Mouse (Mus musculus) spleen, postnatal 4 days (tissue): ENCODE measurements at regions not wholly inside any gene's neighbourhood (a gene's known extent, or its start where the extent isn't known, plus 50 kb on each side); places are given as distances from the start of the nearest gene placed in this dataset.
"Not testable (repeated sequence)": the region's sequence is repeated elsewhere in the genome, so short reads cannot be mapped to it uniquely, and the experiment has no call there.

ENCODE experiments used
- DNase-seq, 2 experiments: peaks; one replicate each; pipeline ENCODE4 v3.0.0; 2022; ENCODE audit warnings: low spot score in 2 of 2

DNA sequence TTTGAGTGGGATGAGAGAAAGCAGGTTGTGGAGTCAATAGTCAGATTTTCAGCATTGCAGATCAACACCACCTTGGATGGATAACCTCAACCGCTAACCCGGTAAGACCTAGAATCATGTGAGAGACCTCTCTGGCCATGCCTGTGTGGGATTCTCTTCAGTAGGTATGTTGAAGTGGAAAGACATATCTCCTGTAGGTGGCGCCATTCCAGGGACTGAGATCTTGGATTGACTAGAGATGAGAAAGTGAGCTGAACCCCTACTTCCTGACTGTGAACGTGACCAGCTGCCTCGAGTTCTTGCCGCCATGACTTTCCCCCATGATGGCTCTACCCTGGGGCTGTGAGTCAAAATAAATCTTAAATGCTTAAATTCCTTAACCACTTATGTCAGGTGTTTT lies 102.7 kb downstream of the Eva1a start:
- DNase-seq = no peak

DNA sequence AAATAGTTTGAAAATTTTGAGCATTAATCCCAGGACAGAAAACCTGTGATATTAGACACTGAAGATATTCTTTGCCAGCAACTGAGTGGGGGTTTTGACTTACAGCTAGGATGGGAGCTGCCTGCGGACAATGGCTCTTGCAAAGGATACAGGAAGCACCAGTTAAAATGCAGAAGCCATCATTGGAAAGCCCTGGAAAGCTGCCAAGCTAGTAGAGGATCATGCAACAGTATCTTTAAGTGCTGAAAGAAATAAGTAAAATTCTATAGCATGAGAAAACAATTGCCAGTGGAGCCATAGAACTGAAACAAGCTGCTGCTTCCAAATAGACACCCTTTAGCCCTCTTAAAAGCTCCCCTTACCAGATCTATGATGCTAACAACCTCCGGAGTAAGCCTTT lies 109.2 kb downstream of the Eva1a start:
- DNase-seq = no peak

DNA sequence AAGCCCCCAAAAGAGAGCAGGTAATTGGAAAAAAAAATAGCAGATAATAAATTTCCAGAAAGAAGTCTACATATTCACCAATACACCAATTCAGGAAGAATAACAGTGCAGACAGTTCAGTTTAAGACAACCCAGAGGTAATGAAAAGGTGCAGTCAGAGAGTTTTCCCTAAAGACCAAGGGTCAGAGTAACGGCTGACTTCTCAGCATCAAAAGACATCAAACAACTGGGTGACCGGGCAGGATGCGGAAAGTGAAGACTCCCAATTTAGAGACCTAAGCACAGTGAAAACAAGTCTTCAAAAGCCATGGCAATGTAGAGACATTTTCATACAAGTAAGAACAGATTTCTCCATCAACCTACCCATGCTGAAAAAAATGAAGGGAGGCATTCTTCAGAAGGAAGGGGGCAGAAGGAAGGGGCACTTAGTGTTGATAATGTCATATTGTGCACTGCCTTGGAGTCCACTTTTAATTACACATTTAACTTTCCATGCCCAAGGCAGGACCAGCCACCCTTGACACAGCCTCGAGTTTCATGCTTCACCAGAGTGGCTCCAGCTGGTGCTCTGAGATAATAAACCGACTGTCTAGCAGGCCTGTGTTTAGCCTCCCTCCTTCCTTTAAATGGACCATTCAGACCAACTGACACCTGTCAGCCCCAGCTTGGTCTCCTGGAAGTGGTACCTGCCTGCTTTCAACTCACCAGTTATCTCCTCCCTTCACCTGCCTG lies 129.7 kb downstream of the Eva1a start:
- DNase-seq = no peak

DNA sequence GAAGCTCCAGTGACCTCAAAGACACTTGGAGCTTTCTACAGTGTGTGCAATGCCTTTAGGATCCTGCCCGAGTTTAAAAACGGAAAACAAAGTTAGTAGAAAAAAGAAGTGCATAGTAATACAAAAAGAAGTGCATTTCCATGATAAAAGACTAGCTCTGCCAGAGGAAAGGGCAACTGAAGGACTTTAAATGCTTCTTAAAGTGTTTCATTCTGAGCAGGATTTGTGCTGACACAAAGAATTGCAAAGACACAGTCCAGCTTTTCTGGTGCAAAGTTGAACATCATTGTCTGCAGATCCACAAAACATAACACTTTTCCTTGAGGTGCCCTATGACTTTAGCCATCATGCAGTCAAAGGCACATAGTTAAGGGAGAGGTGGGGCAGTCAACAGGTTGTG lies 134.1 kb downstream of the Eva1a start:
- DNase-seq = no peak

DNA sequence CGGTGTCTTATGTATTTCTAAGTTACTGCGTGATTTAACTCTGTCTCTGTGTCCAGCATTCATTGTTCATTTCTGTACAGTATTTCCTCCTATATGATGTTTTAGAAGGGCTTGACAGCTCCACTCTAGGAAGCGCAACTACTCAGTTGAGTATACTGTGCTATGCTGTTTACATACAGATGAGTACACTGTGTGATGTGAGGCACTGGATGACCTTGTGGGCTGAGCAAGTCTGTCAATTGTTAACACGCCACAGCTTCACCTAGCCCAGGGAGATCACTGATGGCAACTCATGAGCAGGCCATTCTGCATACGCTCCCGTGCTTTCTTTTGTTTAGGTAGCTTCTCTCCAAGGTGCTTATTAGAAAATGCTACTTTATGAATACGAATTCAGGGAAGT lies 159.3 kb downstream of the Eva1a start:
- no peak for DNase-seq

DNA sequence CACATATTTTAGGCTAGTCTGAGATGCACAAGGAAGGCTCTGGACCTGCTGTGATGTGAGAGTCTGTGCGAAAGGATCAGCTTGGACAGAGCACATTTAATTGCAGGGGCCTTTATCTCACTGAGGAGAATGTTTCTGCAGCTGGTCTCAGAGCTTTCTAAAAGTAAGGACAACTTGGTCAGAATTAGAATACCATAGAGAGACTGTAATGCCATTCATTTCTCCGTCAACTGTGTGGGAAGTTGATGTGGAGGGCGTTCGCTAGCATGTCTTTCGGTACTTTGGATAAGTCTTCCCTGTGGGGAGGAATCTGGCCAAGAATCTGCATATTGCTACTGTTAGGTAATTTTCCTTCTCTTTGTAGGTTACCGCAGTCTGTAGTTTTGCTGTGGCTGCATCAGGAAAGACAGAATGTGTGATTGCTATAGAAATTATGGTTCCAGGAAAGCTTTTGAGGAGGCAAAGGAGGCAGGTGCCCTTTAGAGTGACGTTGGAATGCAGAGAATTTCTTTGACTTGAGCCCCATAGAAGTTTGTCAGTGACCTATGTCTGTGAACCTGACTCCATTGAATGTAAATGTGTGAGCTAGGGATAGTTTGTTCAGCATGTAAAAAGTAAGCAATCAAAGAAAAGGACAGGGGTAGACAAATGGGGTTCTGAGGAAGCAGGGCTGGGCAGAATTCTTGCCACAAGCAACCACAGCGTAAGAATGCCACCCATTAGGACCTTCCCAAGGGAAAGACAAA lies 164.2 kb downstream of the Eva1a start:
- no peak for DNase-seq

DNA sequence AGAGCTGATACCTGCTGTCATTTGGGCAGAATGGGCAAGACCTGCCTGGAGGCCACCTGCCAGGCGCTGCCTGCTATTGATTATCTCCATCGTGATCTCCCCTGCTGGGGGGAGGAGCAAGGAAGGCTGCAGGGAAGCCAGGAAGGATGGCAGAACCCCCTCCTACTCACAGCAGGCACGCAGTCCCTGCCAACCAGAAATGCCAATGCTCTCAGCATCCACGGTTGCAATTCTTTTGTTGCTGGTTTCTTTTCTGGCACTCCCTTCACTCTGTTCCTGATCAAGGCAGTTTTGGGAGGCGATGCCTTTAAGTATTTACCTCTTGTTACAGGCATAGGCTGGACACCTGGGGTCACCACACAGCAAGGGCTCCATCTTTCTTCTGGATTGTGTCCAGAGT lies 164.3 kb upstream of the Tacr1 start:
- no peak for DNase-seq

DNA sequence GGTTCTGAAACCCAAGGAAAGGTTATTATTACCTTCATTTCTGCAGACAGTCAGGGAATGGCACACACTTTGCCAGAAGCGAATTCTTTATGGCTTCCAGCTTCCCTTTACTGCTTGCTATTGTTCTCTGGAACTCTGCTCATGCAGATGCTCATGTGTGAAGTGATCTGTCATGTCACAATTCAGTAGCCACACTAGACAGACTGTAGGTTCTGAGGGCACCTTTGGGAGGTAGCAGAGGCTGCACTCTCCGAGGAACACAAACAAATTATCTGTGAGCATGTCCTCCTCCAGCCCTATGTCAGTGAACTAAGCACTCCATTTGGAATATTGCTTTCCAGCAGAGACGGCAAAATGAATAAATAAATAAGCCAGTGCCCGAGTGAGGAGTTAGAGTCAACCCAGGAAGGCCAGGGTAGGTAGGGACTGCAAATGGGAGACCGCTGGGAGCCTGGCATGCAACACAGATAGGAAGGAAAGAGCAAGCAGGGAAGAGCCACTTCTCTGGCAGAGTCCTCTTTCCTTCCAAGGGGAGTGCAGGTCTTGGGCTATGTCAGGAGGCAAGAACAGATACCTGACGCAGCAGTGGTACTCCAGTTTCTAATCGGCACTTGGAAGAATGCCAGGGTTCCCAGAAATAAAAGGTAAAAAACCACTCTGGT lies 161.4 kb upstream of the Tacr1 start:
- DNase-seq = peak in 1 of 2 experiments; percentile 39

DNA sequence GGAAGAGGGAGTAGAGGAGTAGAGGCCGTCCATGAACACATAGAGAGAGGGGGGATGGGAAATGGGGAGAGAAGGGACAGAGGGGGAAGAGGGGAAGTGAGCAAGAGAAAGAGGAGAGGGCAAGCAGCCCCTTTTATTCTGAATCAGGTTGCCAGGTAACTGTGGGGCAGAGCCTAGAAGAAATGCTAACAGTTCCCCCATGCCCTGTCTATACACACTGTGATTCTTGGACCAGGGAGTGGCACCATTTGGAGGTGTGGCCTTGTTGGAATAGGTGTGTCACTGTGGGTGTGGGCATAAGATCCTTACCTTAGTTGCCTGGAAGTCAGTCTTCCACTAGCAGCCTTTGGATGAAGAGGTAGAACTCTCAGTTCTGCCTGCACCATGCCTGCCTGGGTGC lies 154.5 kb upstream of the Tacr1 start:
- peak in 1 of 2 experiments; percentile 18 for DNase-seq

DNA sequence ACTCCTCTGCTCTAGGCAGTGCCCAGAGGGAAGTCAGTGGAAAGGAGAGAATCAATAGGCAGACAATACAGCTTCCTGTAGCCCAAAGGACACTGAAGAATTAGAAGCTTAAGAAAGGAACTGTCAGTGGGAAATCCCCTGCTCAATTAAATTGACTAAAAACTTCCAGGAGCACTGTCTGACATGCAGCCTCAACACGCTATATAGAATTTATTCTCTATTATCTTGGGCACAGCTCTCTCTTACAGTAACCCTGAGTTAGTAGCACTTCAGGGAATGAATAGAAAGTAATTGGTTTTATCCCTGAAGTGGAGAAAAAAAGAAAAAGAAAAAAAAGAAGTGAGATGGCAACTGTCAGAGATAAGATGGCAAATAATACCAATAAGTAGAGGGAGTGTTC lies 117.6 kb upstream of the Tacr1 start:
- DNase-seq = no peak

DNA sequence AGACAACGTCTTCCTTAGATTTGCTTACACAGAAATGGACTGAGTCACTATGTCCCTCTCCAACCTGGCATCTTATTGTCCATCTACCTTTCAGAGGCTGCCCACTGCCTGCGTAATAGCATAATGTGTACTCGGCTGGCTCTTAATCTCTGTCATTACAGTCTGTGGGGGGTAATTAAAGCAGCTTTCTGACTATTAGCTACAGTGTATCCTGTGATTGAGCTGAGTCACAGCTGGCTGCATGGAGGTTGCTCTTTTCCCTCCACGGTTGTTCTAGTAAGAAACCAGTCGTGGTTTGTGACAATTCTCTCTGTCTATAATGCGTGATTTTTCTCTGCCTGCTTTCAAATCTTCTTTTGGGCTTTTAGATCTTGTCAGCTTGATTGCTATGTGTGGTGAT lies 116.9 kb upstream of the Tacr1 start:
- DNase-seq = no peak

DNA sequence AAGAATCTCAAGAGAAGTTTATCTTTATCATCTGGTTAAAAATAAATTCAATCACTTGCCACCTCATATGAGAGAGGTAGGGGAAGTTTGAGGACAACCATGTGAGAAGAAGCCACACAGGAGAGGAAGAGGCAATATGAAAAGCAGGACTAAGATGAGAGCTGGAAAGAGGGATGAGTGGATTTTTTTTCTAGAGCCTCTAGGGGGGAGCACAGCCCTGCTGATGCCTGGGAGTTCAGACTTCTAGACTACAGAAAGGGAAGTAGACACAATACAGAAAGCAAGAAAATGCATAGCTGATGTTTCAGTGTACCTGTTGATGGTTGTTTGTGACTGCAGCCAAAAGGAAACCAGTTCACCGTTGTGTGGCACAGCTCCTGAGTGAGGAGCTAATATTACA lies 108.6 kb upstream of the Tacr1 start:
- no peak for DNase-seq

DNA sequence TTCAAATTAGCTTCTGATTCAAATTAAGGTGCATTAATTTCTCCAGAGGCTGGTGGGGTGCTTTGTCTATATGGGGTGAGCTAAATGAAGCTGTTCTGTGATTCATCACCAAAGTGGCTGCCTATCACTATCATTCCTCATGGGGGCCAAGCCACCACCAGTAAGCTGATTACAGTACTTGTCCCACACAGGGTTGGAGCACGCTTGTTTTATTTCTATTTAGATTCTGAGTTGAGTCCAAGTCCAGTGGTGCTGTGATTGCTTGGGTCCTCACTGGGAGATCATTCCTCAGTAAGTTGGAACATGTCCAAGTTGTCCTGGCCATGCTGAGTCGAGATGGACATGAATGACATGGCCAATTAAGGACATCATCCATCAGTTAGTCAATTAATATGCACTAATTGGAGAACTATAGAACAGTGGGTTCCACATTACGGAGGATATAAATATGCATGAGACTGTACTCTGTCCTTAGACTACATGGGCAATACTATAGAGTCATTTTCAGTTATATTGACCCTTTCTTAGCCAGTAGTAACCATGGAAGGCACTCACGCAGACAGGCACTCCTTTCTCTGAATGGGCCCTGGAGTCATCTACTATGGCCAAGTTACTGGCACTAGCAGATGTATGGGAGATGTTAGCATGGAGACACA lies 105.3 kb upstream of the Tacr1 start:
- DNase-seq = no peak

DNA sequence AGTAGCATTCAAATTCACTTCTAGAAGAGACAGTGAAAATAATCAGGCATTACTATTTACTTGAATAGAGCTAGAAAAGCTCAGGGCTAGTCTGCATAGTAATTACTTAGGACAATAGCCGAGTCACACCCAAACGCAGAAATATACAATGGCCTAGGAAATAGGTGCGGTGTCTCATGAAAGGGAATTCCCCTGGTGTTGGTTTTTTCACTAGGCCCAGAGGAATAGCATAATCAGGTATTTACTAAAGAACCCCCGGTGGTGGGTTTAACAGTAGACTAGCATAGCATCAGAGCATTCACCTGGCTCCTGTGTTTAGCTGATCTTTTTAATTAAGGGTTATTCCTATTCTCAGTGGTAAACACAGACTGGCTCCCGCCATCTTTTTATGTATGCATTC lies 99.9 kb upstream of the Tacr1 start:
- not testable (repeated sequence) for DNase-seq

DNA sequence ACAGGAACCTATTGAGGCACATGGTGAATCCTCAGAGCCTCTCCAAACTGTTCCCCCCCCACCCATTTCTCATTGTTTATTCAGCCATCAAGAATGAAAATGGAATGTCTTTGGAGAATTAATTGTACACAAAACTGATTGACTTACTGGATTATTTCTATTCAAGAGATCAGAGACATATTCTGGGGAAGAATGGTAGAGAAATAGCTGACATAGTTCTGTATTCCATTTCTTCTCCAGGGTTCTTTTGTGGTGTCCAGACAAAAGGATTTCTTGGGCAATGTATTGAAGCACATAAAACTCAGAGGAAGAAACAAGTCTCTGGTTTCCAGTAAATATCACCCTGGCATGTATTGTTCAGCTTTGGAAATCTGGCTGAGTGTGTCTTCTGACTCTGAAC lies 88.4 kb upstream of the Tacr1 start:
- DNase-seq = no peak
